Mouse (Mus musculus) forebrain, embryonic 11.5 days (tissue): ENCODE measurements around the gene Sfxn5. TPM values are rescaled to one million over a fixed set of nuclear protein-coding genes. Genes with fewer than 3 reads are reported as not detected.

Experiments used
- ATAC-seq: fragments of 200-750 bp; cut with Nextera tagmentation; replicated peaks from 2 replicates; pipeline ENCODE4 v1.8.0; 2017; ENCODE audit warnings: moderate TSS enrichment; ENCODE audit not compliant: low FRiP score
- DNase-seq: peaks from one replicate; pipeline ENCODE4 v3.0.0-alpha.2; 2017; ENCODE audit warnings: low spot score
- H3K27ac ChIP-seq: fragments of 300-500 bp; sonication (generic); 2 replicates; pipeline ENCODE4 v1.5.1; 2014; ENCODE audit warnings: low read depth, low read length
- H3K27me3 ChIP-seq: fragments of 300-500 bp; sonication (generic); 2 replicates; pipeline ENCODE4 v1.6.1; 2014; ENCODE audit warnings: mild to moderate bottlenecking, low read length, mixed read lengths; ENCODE audit not compliant: control insufficient read depth, insufficient read depth
- H3K36me3 ChIP-seq: fragments of 300-500 bp; sonication (generic); 2 replicates; pipeline ENCODE4 v1.6.1; 2014; ENCODE audit warnings: mild to moderate bottlenecking, low read length, moderate library complexity, mixed read lengths; ENCODE audit not compliant: control insufficient read depth, insufficient read depth
- H3K4me1 ChIP-seq: fragments of 300-500 bp; sonication (generic); replicated peaks from 2 replicates; pipeline ENCODE4 v1.6.1; 2014; ENCODE audit warnings: low read length, mixed read lengths; ENCODE audit not compliant: control insufficient read depth, insufficient read depth
- H3K4me2 ChIP-seq: fragments of 300-500 bp; sonication (generic); 2 replicates; pipeline ENCODE4 v1.6.1; 2014; ENCODE audit warnings: low read depth, mild to moderate bottlenecking, low read length, moderate library complexity, mixed read lengths; ENCODE audit not compliant: severe bottlenecking
- H3K4me3 ChIP-seq: fragments of 300-500 bp; sonication (generic); 2 replicates; pipeline ENCODE4 v1.5.1; 2014; ENCODE audit warnings: low read depth, low read length
- H3K9ac ChIP-seq: fragments of 300-500 bp; sonication (generic); 2 replicates; pipeline ENCODE4 v1.6.1; 2014; ENCODE audit warnings: low read length
- H3K9me3 ChIP-seq: fragments of 300-500 bp; sonication (generic); 2 replicates; pipeline ENCODE4 v1.6.1; 2016; ENCODE audit warnings: low read length, mixed read lengths; ENCODE audit not compliant: control insufficient read depth
- WGBS: fragments of 180-500 bp; shearing (Covaris S2); extraction: QIAGEN DNeasy Blood & Tissue Kit; methylation state at CpG from one replicate; pipeline ENCODE4 v1.1.7; 2014; 5-methylcytosine and 5-hydroxymethylcytosine counted together
- polyA plus RNA-seq: library from polyadenylated mRNA; unstranded; fragments of >200 nt; fragmentation: Nextera tagmentation; extraction: Ambion mirVana; gene quantifications from 2 replicates; pipeline ENCODE4 v1.2.1, GENCODE M21; 2014

Sfxn5 gene
- polyA plus RNA-seq, 1 experiment from 2014 or later: 13.8 TPM

GRCm38 (mm10) chr6:85344929-85345328 lies 11.7 kb upstream of the Sfxn5 start:
- H3K4me2 ChIP-seq: no peak overlapping the region
- H3K36me3 ChIP-seq: no peaks in the 10 kb centered on the region
- no peak overlapping the region for H3K4me3 ChIP-seq
- ATAC-seq (no peak), DNase-seq (no peak)
- H3K27me3 ChIP-seq: no peaks in the 10 kb centered on the region
- no peak overlapping the region for H3K27ac ChIP-seq
- H3K9ac ChIP-seq: no peak overlapping the region
- H3K9me3 ChIP-seq: no peaks in the 10 kb centered on the region
- no peaks in the 10 kb centered on the region for H3K4me1 ChIP-seq

GRCm38 (mm10) chr6:85343027-85343426 lies 9.8 kb upstream of the Sfxn5 start:
- Histone ChIP-seq H3K9ac (no peak overlapping the region), H3K4me2 (no peak overlapping the region), H3K36me3 (no peaks in the 10 kb centered on the region), H3K4me3 (no peak overlapping the region), H3K4me1 (no peaks in the 10 kb centered on the region), H3K9me3 (no peaks in the 10 kb centered on the region), H3K27ac (no peak overlapping the region), H3K27me3 (no peaks in the 10 kb centered on the region)
- WGBS: 89% methylated on average over 8 of the region's 8 CpGs
- no peak for ATAC-seq
- DNase-seq: no peak

GRCm38 (mm10) chr6:85341814-85342501 lies 8.7 kb upstream of the Sfxn5 start:
- no peak for ATAC-seq
- WGBS: 65% methylated on average over 13 of the region's 13 CpGs
- Histone ChIP-seq H3K9ac (no peak overlapping the region), H3K4me2 (no peak overlapping the region), H3K4me1 (no peaks in the 10 kb centered on the region), H3K4me3 (no peak overlapping the region), H3K27ac (no peak overlapping the region), H3K9me3 (no peaks in the 10 kb centered on the region), H3K36me3 (no peaks in the 10 kb centered on the region), H3K27me3 (no peaks in the 10 kb centered on the region)
- no peak for DNase-seq

GRCm38 (mm10) chr6:85340184-85340583 lies 7.0 kb upstream of the Sfxn5 start:
- Histone ChIP-seq H3K9me3 (no peaks in the 10 kb centered on the region), H3K27me3 (no peaks in the 10 kb centered on the region), H3K9ac (no peak overlapping the region), H3K27ac (no peak overlapping the region), H3K4me1 (no peaks in the 10 kb centered on the region), H3K4me2 (no peak overlapping the region), H3K36me3 (no peaks in the 10 kb centered on the region), H3K4me3 (no peak overlapping the region)
- DNase-seq (no peak), ATAC-seq (no peak)
- WGBS: 82% methylated on average over 12 of the region's 12 CpGs

GRCm38 (mm10) chr6:85339273-85339901 lies 6.2 kb upstream of the Sfxn5 start:
- Histone ChIP-seq H3K9me3 (no peaks in the 10 kb centered on the region), H3K4me3 (no peak overlapping the region), H3K27me3 (no peaks in the 10 kb centered on the region), H3K4me2 (no peak overlapping the region), H3K36me3 (no peaks in the 10 kb centered on the region), H3K9ac (no peak overlapping the region), H3K4me1 (no peaks in the 10 kb centered on the region), H3K27ac (no peak overlapping the region)
- DNase-seq (no peak), ATAC-seq (no peak)
- 69% methylated on average over 1 of the region's 1 CpGs for WGBS

- H3K4me1 ChIP-seq: no peaks in the 10 kb centered on the region
- 83% methylated on average over 9 of the region's 9 CpGs for WGBS
- no peaks in the 10 kb centered on the region for H3K9me3 ChIP-seq
- H3K36me3 ChIP-seq: no peaks in the 10 kb centered on the region
- H3K27me3 ChIP-seq: no peaks in the 10 kb centered on the region
- H3K27ac ChIP-seq: no peak overlapping the region
- no peak for ATAC-seq
- DNase-seq: no peak
- no peak overlapping the region for H3K9ac ChIP-seq
- H3K4me2 ChIP-seq: no peak overlapping the region
- H3K4me3 ChIP-seq: no peak overlapping the region
Observed at GRCm38 (mm10) chr6:85336944-85337343, 3.7 kb upstream of the Sfxn5 start.

GRCm38 (mm10) chr6:85335352-85335751 lies 2.1 kb upstream of the Sfxn5 start:
- Histone ChIP-seq H3K9ac (no peak overlapping the region), H3K27ac (no peak overlapping the region), H3K4me3 (no peak overlapping the region), H3K4me1 (0 out of 2 replicates have a peak, but pooled peaks cover 3% of the 10 kb centered on the region), H3K9me3 (no peaks in the 10 kb centered on the region), H3K36me3 (no peaks in the 10 kb centered on the region), H3K27me3 (no peaks in the 10 kb centered on the region), H3K4me2 (no peak overlapping the region)
- 54% methylated on average over 3 of the region's 3 CpGs for WGBS
- no peak for DNase-seq
- no peak for ATAC-seq

GRCm38 (mm10) chr6:85334851-85335250 lies 1.6 kb upstream of the Sfxn5 start:
- no peak overlapping the region for H3K4me3 ChIP-seq
- H3K9ac ChIP-seq: no peak overlapping the region
- H3K9me3 ChIP-seq: no peaks in the 10 kb centered on the region
- no peak overlapping the region for H3K4me2 ChIP-seq
- H3K36me3 ChIP-seq: no peaks in the 10 kb centered on the region
- 0 out of 2 replicates have a peak, but pooled peaks cover 3% of the 10 kb centered on the region for H3K4me1 ChIP-seq
- no peaks in the 10 kb centered on the region for H3K27me3 ChIP-seq
- DNase-seq (no peak), ATAC-seq (no peak)
- H3K27ac ChIP-seq: no peak overlapping the region
- 63% methylated on average over 5 of the region's 5 CpGs for WGBS

- Histone ChIP-seq H3K27me3 (no peaks in the 10 kb centered on the region), H3K4me3 (no peak overlapping the region), H3K4me2 (no peak overlapping the region), H3K9me3 (no peaks in the 10 kb centered on the region), H3K4me1 (0 out of 2 replicates have a peak, but pooled peaks cover 3% of the 10 kb centered on the region), H3K36me3 (no peaks in the 10 kb centered on the region), H3K9ac (no peak overlapping the region), H3K27ac (no peak overlapping the region)
- ATAC-seq (no peak), DNase-seq (no peak)
Observed at GRCm38 (mm10) chr6:85334251-85334650, 1.0 kb upstream of the Sfxn5 start.
